Mouse (Mus musculus) C2C12 (cell line): ENCODE data around the gene H2-DMb2.

Source experiments
- CTCF ChIP-seq: IDR thresholded peaks from one replicate; pipeline ENCODE4 v1.5.1; 2011; ENCODE audit not compliant: control insufficient read depth, insufficient read depth, insufficient read length
- MYOG ChIP-seq: IDR thresholded peaks from one replicate; pipeline ENCODE4 v1.6.1; 2011; ENCODE audit not compliant: control insufficient read depth, insufficient read length; ENCODE audit errors: extremely low read depth

GRCm38 (mm10) chr17:34140240-34140639 lies 2.9 kb upstream of the H2-DMb2 start:
- TF ChIP-seq CTCF (no peak), MYOG (no peak)
